Mouse (Mus musculus) heart, embryonic 13.5 days (tissue): Measurements from ENCODE around the gene Tpmt. TPM values are rescaled to one million over a fixed set of nuclear protein-coding genes. Genes with fewer than 3 reads are reported as not detected.

ENCODE experiments used
- ATAC-seq: fragments of 200-750 bp; cut with Nextera tagmentation; 2 replicates; pipeline ENCODE4 v1.8.0; 2017; ENCODE audit warnings: moderate TSS enrichment; ENCODE audit not compliant: insufficient number of reproducible peaks, low FRiP score, low TSS enrichment; ENCODE audit errors: extremely low read depth
- H3K27ac ChIP-seq: fragments of 300-500 bp; sonication (generic); replicated peaks from 2 replicates; pipeline ENCODE4 v1.5.1; 2015; ENCODE audit warnings: moderate library complexity, mild to moderate bottlenecking, inconsistent platforms
- H3K27me3 ChIP-seq: fragments of 300-500 bp; sonication (generic); replicated peaks from 2 replicates; pipeline ENCODE4 v1.6.1; 2015; ENCODE audit warnings: mild to moderate bottlenecking, inconsistent platforms
- H3K36me3 ChIP-seq: fragments of 300-500 bp; sonication (generic); 2 replicates; pipeline ENCODE4 v1.6.1; 2015; ENCODE audit warnings: mild to moderate bottlenecking, inconsistent platforms
- H3K4me1 ChIP-seq: fragments of 300-500 bp; sonication (generic); 2 replicates; pipeline ENCODE4 v1.6.1; 2015; ENCODE audit warnings: inconsistent platforms
- H3K4me2 ChIP-seq: fragments of 300-500 bp; sonication (generic); 2 replicates; pipeline ENCODE4 v1.6.1; 2015; ENCODE audit warnings: inconsistent platforms, mild to moderate bottlenecking, moderate library complexity
- H3K4me3 ChIP-seq: fragments of 300-500 bp; sonication (generic); 2 replicates; pipeline ENCODE4 v1.5.1; 2015; ENCODE audit warnings: moderate library complexity, mild to moderate bottlenecking, inconsistent platforms
- H3K9ac ChIP-seq: fragments of 300-500 bp; sonication (generic); 2 replicates; pipeline ENCODE4 v1.6.1; 2015; ENCODE audit warnings: inconsistent platforms, mild to moderate bottlenecking, moderate library complexity
- H3K9me3 ChIP-seq: fragments of 300-500 bp; sonication (generic); 2 replicates; pipeline ENCODE4 v1.6.1; 2016; ENCODE audit warnings: inconsistent platforms
- WGBS: fragments of 180-500 bp; shearing (Covaris S2); methylation state at CpG from one replicate; pipeline ENCODE4 v1.1.7; 2015; ENCODE audit warnings: mixed read lengths; 5-methylcytosine and 5-hydroxymethylcytosine counted together
- polyA plus RNA-seq: library from polyadenylated mRNA; unstranded; fragments of >200 nt; fragmentation: Nextera tagmentation; extraction: Ambion mirVana; gene quantifications from 2 replicates; pipeline ENCODE4 v1.2.1, GENCODE M21; 2015

The Tpmt gene
- polyA plus RNA-seq, 1 experiment from 2014 or later = 11.9 TPM

DNA sequence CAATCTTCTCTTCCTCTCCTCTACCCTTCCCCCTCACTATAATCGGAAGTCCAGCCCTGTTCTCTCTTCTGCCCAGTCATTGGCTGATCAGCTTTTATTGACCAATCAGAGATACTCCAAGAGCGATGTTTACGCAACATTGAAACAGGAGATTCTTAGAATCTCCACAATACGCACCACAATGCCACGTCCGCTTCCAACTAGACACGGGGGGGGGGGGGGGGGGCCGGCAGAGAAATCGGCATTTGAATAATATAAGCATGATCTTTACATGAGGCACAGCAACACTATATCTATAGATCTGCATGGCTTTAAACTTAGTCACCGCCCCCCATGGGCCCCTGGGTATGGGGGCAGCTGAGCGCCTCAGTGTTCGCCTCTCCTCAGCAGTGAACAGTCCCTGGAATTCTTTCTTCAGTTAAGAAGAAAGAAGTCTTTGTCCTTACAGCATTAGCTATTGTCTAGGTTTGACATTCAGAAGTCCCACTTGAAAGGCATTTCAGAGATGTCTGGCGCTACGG lies 69.4 kb downstream of the Tpmt start:
- no peaks in the 10 kb centered on the region for H3K9me3 ChIP-seq
- peak overlapping the region; percentile 51 for H3K4me2 ChIP-seq
- peaks cover 26% of the 10 kb centered on the region for H3K4me1 ChIP-seq
- H3K27ac ChIP-seq = no peak overlapping the region
- H3K27me3 ChIP-seq = no peaks in the 10 kb centered on the region
- no peaks in the 10 kb centered on the region for H3K36me3 ChIP-seq
- WGBS = 53% methylated on average over 14 of the region's 14 CpGs
- ATAC-seq = no peak
- H3K4me3 ChIP-seq = no peak overlapping the region
- H3K9ac ChIP-seq = peak overlapping the region; percentile 52; the same call in 1 of the 2 replicates

Other genes with a start within 250 kb of the Tpmt start
- 22.9 and 32.9 TPM in 2 replicates for gene Kif13a, start 114.9 kb downstream of the Tpmt start, polyA plus RNA-seq
- gene Nhlrc1, start 29.9 kb downstream of the Tpmt start, polyA plus RNA-seq = 3.8 and 4.1 TPM in 2 replicates
- 6.6 and 7.0 TPM in 2 replicates for gene Kdm1b, start 1.2 kb downstream of the Tpmt start, polyA plus RNA-seq
- gene Dek, start 61.5 kb upstream of the Tpmt start, polyA plus RNA-seq = 152 and 167 TPM in 2 replicates
- gene Rnf144b, start 77.9 kb upstream of the Tpmt start, polyA plus RNA-seq = 1.4 TPM in 2 replicates